Mouse (Mus musculus): ENCODE data around the gene Olfr689. TPM values are rescaled to one million over a fixed set of nuclear protein-coding genes. Genes with fewer than 3 reads are reported as not detected.

Gene Olfr689
- polyA plus RNA-seq, 1 experiment from 2014 or later = not detected

- Histone ChIP-seq H3K27me3 (no peaks in the 10 kb centered on the region), H3K9ac (no peak within 1 kb of the TSS), H3K36me3 (no peaks in the 10 kb centered on the region), H3K9me3 (replicated peaks) (no peaks in the 10 kb centered on the region), H3K4me2 (no peak within 1 kb of the TSS), H3K4me3 (no peak within 1 kb of the TSS), H3K27ac (no peak within 1 kb of the TSS), H3K4me1 (replicated peaks) (peaks cover 1% of the 10 kb centered on the region; the same call in 1 of the 2 replicates)
- 88% methylated on average over 1 of the region's 1 CpGs for WGBS
- no peak for ATAC-seq (replicated peaks; ENCODE audit: insufficient number of reproducible peaks, insufficient read depth, low FRiP score, low read depth)
These were observed 57.0 kb downstream of the Olfr689 start, which contains the start of gene Olfr692 for GRCm38 (mm10) chr7:105367930-105368329. TSS of gene Olfr692 (plus strand) at chr7:105368230.

GRCm38 (mm10) chr7:105368521-105368920 lies 57.6 kb downstream of the Olfr689 start:
- H3K9me3 ChIP-seq (replicated peaks) = no peaks in the 10 kb centered on the region
- WGBS = 80% methylated on average over 4 of the region's 4 CpGs
- H3K4me1 ChIP-seq (replicated peaks) = peaks cover 6% of the 10 kb centered on the region
- no peak for ATAC-seq (replicated peaks; ENCODE audit: insufficient number of reproducible peaks, insufficient read depth, low FRiP score, low read depth)
- H3K4me3 ChIP-seq = no peak overlapping the region
- H3K4me2 ChIP-seq = no peak overlapping the region
- H3K9ac ChIP-seq = no peak overlapping the region
- H3K27ac ChIP-seq = no peak overlapping the region
- H3K27me3 ChIP-seq = no peaks in the 10 kb centered on the region
- no peaks in the 10 kb centered on the region for H3K36me3 ChIP-seq

Other genes starting within 250 kb of the Olfr689 start
- gene Olfr678, start 246.7 kb upstream of the Olfr689 start, polyA plus RNA-seq (2015; fragmentation: Nextera tagmentation; extraction: Ambion mirVana) = not detected in 2 replicates
- gene Olfr679, start 230.0 kb upstream of the Olfr689 start, polyA plus RNA-seq (2015; fragmentation: Nextera tagmentation; extraction: Ambion mirVana) = not detected in 2 replicates
- gene Olfr680-ps1, start 218.3 kb upstream of the Olfr689 start, polyA plus RNA-seq (2015; fragmentation: Nextera tagmentation; extraction: Ambion mirVana) = not detected in 2 replicates
- not detected in 2 replicates for gene Olfr681, start 194.3 kb upstream of the Olfr689 start, polyA plus RNA-seq (2015; fragmentation: Nextera tagmentation; extraction: Ambion mirVana)
- not detected in 2 replicates for gene Olfr683, start 164.2 kb upstream of the Olfr689 start, polyA plus RNA-seq (2015; fragmentation: Nextera tagmentation; extraction: Ambion mirVana)
- gene Olfr684, start 147.5 kb upstream of the Olfr689 start, polyA plus RNA-seq (2015; fragmentation: Nextera tagmentation; extraction: Ambion mirVana) = not detected in 2 replicates
- not detected in 2 replicates for gene Olfr685, start 125.2 kb upstream of the Olfr689 start, polyA plus RNA-seq (2015; fragmentation: Nextera tagmentation; extraction: Ambion mirVana)
- not detected in 2 replicates for gene Olfr686, start 103.7 kb upstream of the Olfr689 start, polyA plus RNA-seq (2015; fragmentation: Nextera tagmentation; extraction: Ambion mirVana)
- not detected in 2 replicates for gene Olfr688, start 23.1 kb upstream of the Olfr689 start, polyA plus RNA-seq (2015; fragmentation: Nextera tagmentation; extraction: Ambion mirVana)
- gene Olfr690, start 22.9 kb downstream of the Olfr689 start, polyA plus RNA-seq (2015; fragmentation: Nextera tagmentation; extraction: Ambion mirVana) = not detected in 2 replicates
- not detected in 2 replicates for gene Olfr691, start 31.1 kb downstream of the Olfr689 start, polyA plus RNA-seq (2015; fragmentation: Nextera tagmentation; extraction: Ambion mirVana)
- gene Olfr692, start 57.1 kb downstream of the Olfr689 start, polyA plus RNA-seq (2015; fragmentation: Nextera tagmentation; extraction: Ambion mirVana) = not detected in 2 replicates
- not detected in 2 replicates for gene Gm5901, start 63.9 kb downstream of the Olfr689 start, polyA plus RNA-seq (2015; fragmentation: Nextera tagmentation; extraction: Ambion mirVana)
- gene Fam160a2, start 88.9 kb downstream of the Olfr689 start, polyA plus RNA-seq (2015; fragmentation: Nextera tagmentation; extraction: Ambion mirVana) = 24.7 and 35.4 TPM in 2 replicates
- gene Cnga4, start 93.4 kb downstream of the Olfr689 start, polyA plus RNA-seq (2015; fragmentation: Nextera tagmentation; extraction: Ambion mirVana) = not detected in 2 replicates
- gene Cckbr, start 114.6 kb downstream of the Olfr689 start, polyA plus RNA-seq (2015; fragmentation: Nextera tagmentation; extraction: Ambion mirVana) = 0.05 TPM in 1 of 2 replicates, not detected in the other
- gene Cavin3, start 171.1 kb downstream of the Olfr689 start, polyA plus RNA-seq (2015; fragmentation: Nextera tagmentation; extraction: Ambion mirVana) = 89.3 and 91.4 TPM in 2 replicates
- gene Smpd1, start 243.2 kb downstream of the Olfr689 start, polyA plus RNA-seq (2015; fragmentation: Nextera tagmentation; extraction: Ambion mirVana) = 54.4 and 61.0 TPM in 2 replicates